Mouse (Mus musculus) heart, adult 11 months (tissue): Measurements from ENCODE around the gene Snrnp35.
"Not testable (repeated sequence)": the region's sequence is repeated elsewhere in the genome, so short reads cannot be mapped to it uniquely, and the experiment has no call there.

Source experiments
- DNase-seq: peaks from one replicate; pipeline ENCODE4 v3.0.0; 2022

The Snrnp35 gene

GRCm38 (mm10) chr5:124482966-124483654, at the start of gene Snrnp35:
Gene Snrnp35, plus strand, starts transcription at chr5:124483134.
- DNase-seq = peak; percentile 99

GRCm38 (mm10) chr5:124438229-124438628, 44.7 kb upstream of the Snrnp35 start:
- DNase-seq = peak; percentile 94

- DNase-seq = no peak
Measured at GRCm38 (mm10) chr5:124438746-124439145, 44.2 kb upstream of the Snrnp35 start.

GRCm38 (mm10) chr5:124439447-124440093, 43.4 kb upstream of the Snrnp35 start, which contains the start of gene Kmt5a:
Gene Kmt5a, plus strand, starts transcription at chr5:124439930.
- peak; percentile 100 for DNase-seq

GRCm38 (mm10) chr5:124440094-124440701, 42.7 kb upstream of the Snrnp35 start:
- no peak for DNase-seq

- no peak for DNase-seq
Measured at GRCm38 (mm10) chr5:124442628-124443027, 40.3 kb upstream of the Snrnp35 start.

- DNase-seq = no peak
Measured at GRCm38 (mm10) chr5:124444208-124444607, 38.7 kb upstream of the Snrnp35 start.

- peak; percentile 99 for DNase-seq
Measured at GRCm38 (mm10) chr5:124444661-124445561, 38.0 kb upstream of the Snrnp35 start.

GRCm38 (mm10) chr5:124445621-124446293, 37.2 kb upstream of the Snrnp35 start:
- DNase-seq = peak; percentile 98

- DNase-seq = peak; percentile 99
Measured at GRCm38 (mm10) chr5:124446301-124446881, 36.5 kb upstream of the Snrnp35 start.

- peak; percentile 93 for DNase-seq
Measured at GRCm38 (mm10) chr5:124449494-124449893, 33.4 kb upstream of the Snrnp35 start.

GRCm38 (mm10) chr5:124450051-124450450, 32.9 kb upstream of the Snrnp35 start:
- DNase-seq = peak; percentile 96

GRCm38 (mm10) chr5:124450641-124451340, 32.1 kb upstream of the Snrnp35 start:
- DNase-seq = no peak

GRCm38 (mm10) chr5:124452494-124453228, 30.3 kb upstream of the Snrnp35 start:
- DNase-seq = peak; percentile 93

- peak; percentile 91 for DNase-seq
Measured at GRCm38 (mm10) chr5:124453339-124454081, 29.4 kb upstream of the Snrnp35 start.

- no peak for DNase-seq
Measured at GRCm38 (mm10) chr5:124454082-124454419, 28.9 kb upstream of the Snrnp35 start.

GRCm38 (mm10) chr5:124456762-124457161, 26.2 kb upstream of the Snrnp35 start:
- DNase-seq = no peak

GRCm38 (mm10) chr5:124460922-124461321, 22.0 kb upstream of the Snrnp35 start:
- DNase-seq = not testable (repeated sequence)

GRCm38 (mm10) chr5:124462297-124463025, 20.5 kb upstream of the Snrnp35 start:
- no peak for DNase-seq
